Mouse (Mus musculus): ENCODE measurements around the gene Hist1h2bq. TPM values are rescaled to one million over a fixed set of nuclear protein-coding genes. Genes with fewer than 3 reads are reported as not detected.
"Not testable (repeated sequence)": the region's sequence is repeated elsewhere in the genome, so short reads cannot be mapped to it uniquely, and the experiment has no call there.

The Hist1h2bq gene
- polyA plus RNA-seq, 1 experiment from 2014 or later, result 9.6 TPM

GRCm38 (mm10) chr13:21840508-21840907 lies 30.5 kb upstream of the Hist1h2bq start:
- H3K9me3 ChIP-seq (ENCODE audit: control insufficient read depth, low read length); H3K4me3 ChIP-seq (ENCODE audit: control insufficient read depth in 1 of 2, insufficient read depth in 1 of 2, low read depth in 1 of 2, low read length in 2 of 2); H3K27me3 ChIP-seq (ENCODE audit: control insufficient read depth, insufficient read depth, low read length); H3K4me1 ChIP-seq (ENCODE audit: control insufficient read depth in 2 of 2, insufficient read depth in 2 of 2, low read length in 2 of 2); H3K4me2 ChIP-seq (ENCODE audit: low read length); ATAC-seq (ENCODE audit: insufficient number of reproducible peaks, insufficient read depth, low FRiP score, low read depth); H3K36me3 ChIP-seq (ENCODE audit: control insufficient read depth, insufficient read depth, low read length); H3K9ac ChIP-seq (ENCODE audit: low read length); H3K27ac ChIP-seq (replicated peaks in 1 of 2; ENCODE audit: control insufficient read depth in 1 of 2, insufficient read depth in 1 of 2, low read depth in 2 of 2, low read length in 2 of 2): not testable (repeated sequence)
- no CpG with 5 or more reads among the region's 4 CpGs for WGBS

DNA sequence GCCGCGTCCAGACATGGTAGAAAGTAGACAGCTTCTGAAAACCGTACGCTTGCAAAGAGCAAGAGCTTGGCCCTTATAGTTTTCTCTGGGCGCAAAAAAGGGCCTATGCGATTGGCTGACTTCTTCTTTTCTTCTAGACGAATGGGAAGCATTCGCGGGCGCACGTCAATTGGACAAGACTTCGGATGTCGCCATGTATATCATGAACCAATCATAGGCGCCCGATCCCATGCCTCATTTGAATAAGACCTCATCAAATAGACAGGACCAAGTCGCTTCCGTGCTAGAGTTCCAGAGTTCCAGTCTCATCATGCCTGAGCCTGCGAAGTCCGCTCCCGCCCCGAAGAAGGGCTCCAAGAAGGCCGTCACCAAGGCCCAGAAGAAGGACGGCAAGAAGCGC lies 23.5 kb upstream of the Hist1h2bq start, which contains the start of the genes Hist1h2ap and Hist1h2br:
Gene Hist1h2ap (minus strand): TSS at position 47 of the 400 bp plus-strand sequence.
Gene Hist1h2br (plus strand): TSS at position 283 of the 400 bp plus-strand sequence.
- no CpG with 5 or more reads among the region's 24 CpGs for WGBS

DNA sequence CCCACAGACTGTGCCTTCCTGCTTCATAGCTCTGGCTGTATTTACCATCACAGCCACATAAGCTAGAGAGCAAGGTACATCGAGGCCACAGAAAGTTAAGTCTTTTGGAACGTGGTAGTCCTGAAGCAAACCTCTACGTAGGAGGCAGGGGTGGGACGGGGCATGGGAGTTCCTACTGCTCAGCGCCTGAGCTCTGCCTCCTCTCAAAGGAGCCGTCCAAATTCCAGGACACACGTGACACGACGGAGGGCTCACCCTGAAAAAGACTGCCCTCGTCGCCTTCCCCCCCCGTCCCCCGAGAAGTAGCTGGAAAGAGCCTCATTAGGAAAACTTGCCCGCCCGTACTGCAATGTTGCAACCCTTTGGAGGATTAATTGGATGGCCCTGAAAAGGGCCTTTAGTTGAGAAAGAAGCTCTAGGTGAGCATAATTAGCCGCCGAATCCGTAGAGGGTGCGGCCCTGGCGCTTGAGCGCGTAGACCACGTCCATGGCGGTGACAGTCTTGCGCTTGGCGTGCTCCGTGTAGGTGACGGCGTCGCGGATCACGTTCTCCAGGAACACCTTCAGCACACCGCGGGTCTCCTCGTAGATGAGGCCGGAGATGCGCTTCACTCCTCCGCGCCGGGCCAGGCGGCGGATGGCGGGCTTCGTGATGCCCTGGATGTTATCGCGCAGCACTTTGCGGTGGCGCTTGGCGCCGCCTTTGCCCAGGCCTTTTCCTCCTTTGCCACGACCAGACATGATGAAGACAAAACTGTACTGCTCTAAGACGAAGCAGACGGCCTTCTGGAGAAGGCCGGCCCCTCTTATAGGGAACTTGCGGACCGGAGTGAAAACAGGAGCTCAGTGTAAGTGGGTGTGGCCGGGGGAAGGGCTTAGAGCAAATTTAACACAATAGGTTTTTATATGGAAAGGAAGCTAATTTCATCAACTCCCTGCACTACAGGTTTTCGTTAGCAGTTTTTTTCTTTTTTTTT lies 21.7 kb upstream of the Hist1h2bq start, which contains the start of gene Hist1h4n:
Gene Hist1h4n (minus strand): TSS at position 779 of the 977 bp plus-strand sequence.
- H3K4me1 ChIP-seq (ENCODE audit: control insufficient read depth in 2 of 2, insufficient read depth in 2 of 2, low read length in 2 of 2); H3K27ac ChIP-seq (replicated peaks in 1 of 2; ENCODE audit: control insufficient read depth in 1 of 2, insufficient read depth in 1 of 2, low read depth in 2 of 2, low read length in 2 of 2); H3K9me3 ChIP-seq (ENCODE audit: control insufficient read depth, low read length); H3K9ac ChIP-seq (ENCODE audit: low read length); H3K27me3 ChIP-seq (ENCODE audit: control insufficient read depth, insufficient read depth, low read length); H3K36me3 ChIP-seq (ENCODE audit: control insufficient read depth, insufficient read depth, low read length): not testable (repeated sequence)
- Histone ChIP-seq H3K4me3 (ENCODE audit: control insufficient read depth in 1 of 2, insufficient read depth in 1 of 2, low read depth in 1 of 2, low read length in 2 of 2) (peak within 1 kb of the TSS in 1 of 2 experiments; percentile 20; a peak in 2 of 4 replicates), H3K4me2 (ENCODE audit: low read length) (peak within 1 kb of the TSS; percentile 39; the same call in 1 of the 2 replicates)
- 0% methylated on average over 23 of the region's 58 CpGs for WGBS
- ATAC-seq (ENCODE audit: insufficient number of reproducible peaks, insufficient read depth, low FRiP score, low read depth), result peak; percentile 83

More for the DNA sequence above, 23.5 kb upstream of the Hist1h2bq start, which contains the start of the genes Hist1h2ap and Hist1h2br:
- not testable (repeated sequence) for H3K27ac ChIP-seq (replicated peaks in 1 of 2; ENCODE audit: control insufficient read depth in 1 of 2, insufficient read depth in 1 of 2, low read depth in 2 of 2, low read length in 2 of 2); H3K4me2 ChIP-seq (ENCODE audit: low read length); H3K4me3 ChIP-seq (ENCODE audit: control insufficient read depth in 1 of 2, insufficient read depth in 1 of 2, low read depth in 1 of 2, low read length in 2 of 2); H3K27me3 ChIP-seq (ENCODE audit: control insufficient read depth, insufficient read depth, low read length); H3K9ac ChIP-seq (ENCODE audit: low read length); H3K36me3 ChIP-seq (ENCODE audit: control insufficient read depth, insufficient read depth, low read length); H3K4me1 ChIP-seq (ENCODE audit: control insufficient read depth in 2 of 2, insufficient read depth in 2 of 2, low read length in 2 of 2); H3K9me3 ChIP-seq (ENCODE audit: control insufficient read depth, low read length)
- ATAC-seq (ENCODE audit: insufficient number of reproducible peaks, insufficient read depth, low FRiP score, low read depth), result peak; percentile 93

DNA sequence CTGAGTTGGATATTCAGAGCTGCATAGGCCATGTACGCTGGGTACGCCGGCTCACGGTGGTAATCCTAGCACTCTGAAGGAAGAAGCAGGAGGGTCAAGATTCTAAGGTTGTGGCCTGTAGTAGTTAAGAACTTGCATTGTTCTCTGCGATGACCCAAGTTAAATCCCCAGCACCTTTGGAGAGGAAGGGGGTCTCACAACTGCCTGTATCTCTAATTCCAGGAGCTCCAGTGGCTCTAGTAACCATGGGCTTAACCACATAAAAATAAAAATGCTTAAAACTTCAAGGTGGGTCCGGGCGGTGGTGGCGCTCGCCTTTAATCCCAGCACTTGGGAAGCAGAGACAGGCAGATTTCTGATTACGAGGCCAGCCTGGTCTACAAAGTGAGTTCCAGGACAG lies 20.3 kb upstream of the Hist1h2bq start:
- Histone ChIP-seq H3K9me3 (ENCODE audit: control insufficient read depth, low read length) (no peaks in the 10 kb centered on the region), H3K36me3 (ENCODE audit: control insufficient read depth, insufficient read depth, low read length) (no peaks in the 10 kb centered on the region), H3K9ac (ENCODE audit: low read length) (no peak overlapping the region), H3K27me3 (ENCODE audit: control insufficient read depth, insufficient read depth, low read length) (no peaks in the 10 kb centered on the region), H3K4me3 (ENCODE audit: control insufficient read depth in 1 of 2, insufficient read depth in 1 of 2, low read depth in 1 of 2, low read length in 2 of 2) (no peak overlapping the region), H3K4me1 (ENCODE audit: control insufficient read depth in 2 of 2, insufficient read depth in 2 of 2, low read length in 2 of 2) (no peaks in the 10 kb centered on the region), H3K4me2 (ENCODE audit: low read length) (no peak overlapping the region), H3K27ac (replicated peaks in 1 of 2; ENCODE audit: control insufficient read depth in 1 of 2, insufficient read depth in 1 of 2, low read depth in 2 of 2, low read length in 2 of 2) (no peak overlapping the region)
- ATAC-seq (ENCODE audit: insufficient number of reproducible peaks, insufficient read depth, low FRiP score, low read depth), result no peak
- WGBS, result 88% methylated on average over 10 of the region's 10 CpGs

GRCm38 (mm10) chr13:21828511-21828910 lies 18.5 kb upstream of the Hist1h2bq start:
- Histone ChIP-seq H3K27ac (replicated peaks in 1 of 2; ENCODE audit: control insufficient read depth in 1 of 2, insufficient read depth in 1 of 2, low read depth in 2 of 2, low read length in 2 of 2) (no peak overlapping the region), H3K4me3 (ENCODE audit: control insufficient read depth in 1 of 2, insufficient read depth in 1 of 2, low read depth in 1 of 2, low read length in 2 of 2) (no peak overlapping the region), H3K9me3 (ENCODE audit: control insufficient read depth, low read length) (no peaks in the 10 kb centered on the region), H3K27me3 (ENCODE audit: control insufficient read depth, insufficient read depth, low read length) (no peaks in the 10 kb centered on the region), H3K4me1 (ENCODE audit: control insufficient read depth in 2 of 2, insufficient read depth in 2 of 2, low read length in 2 of 2) (no peaks in the 10 kb centered on the region), H3K9ac (ENCODE audit: low read length) (no peak overlapping the region), H3K36me3 (ENCODE audit: control insufficient read depth, insufficient read depth, low read length) (no peaks in the 10 kb centered on the region), H3K4me2 (ENCODE audit: low read length) (no peak overlapping the region)
- ATAC-seq (ENCODE audit: insufficient number of reproducible peaks, insufficient read depth, low FRiP score, low read depth), result no peak
- 87% methylated on average over 3 of the region's 3 CpGs for WGBS

- H3K27me3 ChIP-seq (ENCODE audit: control insufficient read depth, insufficient read depth, low read length), result not testable (repeated sequence)
These were observed 10.3 kb upstream of the Hist1h2bq start for GRCm38 (mm10) chr13:21820082-21820890.

DNA sequence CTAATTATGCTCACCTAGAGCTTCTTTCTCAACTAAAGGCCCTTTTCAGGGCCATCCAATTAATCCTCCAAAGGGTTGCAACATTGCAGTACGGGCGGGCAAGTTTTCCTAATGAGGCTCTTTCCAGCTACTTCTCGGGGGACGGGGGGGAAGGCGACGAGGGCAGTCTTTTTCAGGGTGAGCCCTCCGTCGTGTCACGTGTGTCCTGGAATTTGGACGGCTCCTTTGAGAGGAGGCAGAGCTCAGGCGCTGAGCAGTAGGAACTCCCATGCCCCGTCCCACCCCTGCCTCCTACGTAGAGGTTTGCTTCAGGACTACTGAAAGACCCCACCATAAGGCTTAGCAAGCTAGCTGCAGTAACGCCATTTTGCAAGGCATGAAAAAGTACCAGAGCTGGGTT lies 2.1 kb upstream of the Hist1h2bq start:
- ATAC-seq (ENCODE audit: insufficient number of reproducible peaks, insufficient read depth, low FRiP score, low read depth), result peak; percentile 48; the same call in 1 of the 2 replicates
- peak overlapping the region in 1 of 2 experiments; percentile 23; a peak in 2 of 4 replicates for H3K4me3 ChIP-seq (ENCODE audit: control insufficient read depth in 1 of 2, insufficient read depth in 1 of 2, low read depth in 1 of 2, low read length in 2 of 2)
- H3K9me3 ChIP-seq (ENCODE audit: control insufficient read depth, low read length); H3K36me3 ChIP-seq (ENCODE audit: control insufficient read depth, insufficient read depth, low read length); H3K4me1 ChIP-seq (ENCODE audit: control insufficient read depth in 2 of 2, insufficient read depth in 2 of 2, low read length in 2 of 2); H3K27me3 ChIP-seq (ENCODE audit: control insufficient read depth, insufficient read depth, low read length); H3K27ac ChIP-seq (replicated peaks in 1 of 2; ENCODE audit: control insufficient read depth in 1 of 2, insufficient read depth in 1 of 2, low read depth in 2 of 2, low read length in 2 of 2); H3K9ac ChIP-seq (ENCODE audit: low read length): not testable (repeated sequence)
- peak overlapping the region; percentile 47; the same call in 1 of the 2 replicates for H3K4me2 ChIP-seq (ENCODE audit: low read length)
- WGBS, result under 1% methylated on average over 13 of the region's 14 CpGs

More at GRCm38 (mm10) chr13:21820082-21820890, 10.3 kb upstream of the Hist1h2bq start:
- H3K4me1 ChIP-seq (ENCODE audit: control insufficient read depth in 2 of 2, insufficient read depth in 2 of 2, low read length in 2 of 2); H3K4me2 ChIP-seq (ENCODE audit: low read length); H3K36me3 ChIP-seq (ENCODE audit: control insufficient read depth, insufficient read depth, low read length); H3K9ac ChIP-seq (ENCODE audit: low read length); H3K4me3 ChIP-seq (ENCODE audit: control insufficient read depth in 1 of 2, insufficient read depth in 1 of 2, low read depth in 1 of 2, low read length in 2 of 2); H3K27ac ChIP-seq (replicated peaks in 1 of 2; ENCODE audit: control insufficient read depth in 1 of 2, insufficient read depth in 1 of 2, low read depth in 2 of 2, low read length in 2 of 2); ATAC-seq (ENCODE audit: insufficient number of reproducible peaks, insufficient read depth, low FRiP score, low read depth); H3K9me3 ChIP-seq (ENCODE audit: control insufficient read depth, low read length): not testable (repeated sequence)
- WGBS, result 68% methylated on average over 4 of the region's 16 CpGs

Measured in heart, embryonic 14.5 days (tissue).